43 mouse cellular contexts compared by ENCODE assay signal in genomic region chr11:69933066-69933465, GRCm38 (mm10). TPM values are rescaled to one million over a fixed set of nuclear protein-coding genes. Genes with fewer than 3 reads are reported as not detected.
"Had no signal": no experiment of that assay in that cellular context is flagged by ENCODE, and none has a peak within 500 bp of the region (broad histone marks: within the 10 kb centered on the region; RNA-seq: fewer than 3 reads in every experiment).

No protein-coding gene starts in this region.

- ATAC-seq: hindbrain, embryonic 16.5 days; hindbrain, postnatal 0 days; inflammation-experienced regulatory T-cells, adult 6 months; intestine, embryonic 15.5 days; intestine, embryonic 16.5 days; intestine, postnatal 0 days had no signal

- H3K9me3 ChIP-seq: heart, embryonic 10.5 days; heart, embryonic 12.5 days; heart, embryonic 13.5 days; heart, embryonic 15.5 days; hindbrain, embryonic 10.5 days; hindbrain, embryonic 12.5 days; hindbrain, embryonic 13.5 days; hindbrain, embryonic 15.5 days; intestine, embryonic 15.5 days; kidney, embryonic 15.5 days had no signal

- H3K4me3 ChIP-seq: heart, embryonic 10.5 days; heart, embryonic 12.5 days; heart, embryonic 13.5 days; heart, embryonic 15.5 days; hindbrain, embryonic 10.5 days; hindbrain, embryonic 12.5 days; hindbrain, embryonic 13.5 days; hindbrain, embryonic 15.5 days; intestine, embryonic 15.5 days; kidney, embryonic 15.5 days; layer of hippocampus, adult 2 months had no signal

- H3K4me2 ChIP-seq: heart, embryonic 11.5 days; heart, embryonic 12.5 days; heart, embryonic 13.5 days; heart, embryonic 15.5 days; hindbrain, embryonic 12.5 days; hindbrain, embryonic 13.5 days; hindbrain, embryonic 14.5 days; hindbrain, embryonic 15.5 days; intestine, embryonic 15.5 days; kidney, embryonic 15.5 days had no signal

- H3K27ac ChIP-seq: heart, embryonic 10.5 days; heart, embryonic 13.5 days; heart, embryonic 15.5 days; hindbrain, embryonic 10.5 days; hindbrain, embryonic 12.5 days; hindbrain, embryonic 13.5 days; hindbrain, embryonic 14.5 days; hindbrain, embryonic 15.5 days; hindbrain, postnatal 0 days; intestine, embryonic 15.5 days; kidney, embryonic 15.5 days; kidney, postnatal 0 days; layer of hippocampus, adult 2 months had no signal

- DNase-seq: heart, postnatal 10 days; heart, postnatal 14 days; heart, postnatal 36 days; heart, postnatal 4 days; kidney, adult 11 months; kidney, adult 18-20 months; kidney, adult 2 months; kidney, adult 8-10 months; kidney, adult 9 months; kidney, postnatal 10 days; kidney, postnatal 14 days; kidney, postnatal 25 days; kidney, postnatal 36 days; kidney, postnatal 4 days; layer of hippocampus, adult 9-11 months; layer of hippocampus, postnatal 36 days had no signal

- H3K36me3 ChIP-seq: heart, embryonic 10.5 days; heart, embryonic 12.5 days; heart, embryonic 13.5 days; heart, embryonic 15.5 days; hindbrain, embryonic 10.5 days; hindbrain, embryonic 12.5 days; hindbrain, embryonic 13.5 days; hindbrain, embryonic 15.5 days; intestine, embryonic 15.5 days; kidney, embryonic 15.5 days had no signal

- H3K9ac ChIP-seq: heart, embryonic 12.5 days; heart, embryonic 13.5 days; heart, embryonic 15.5 days; hindbrain, embryonic 12.5 days; hindbrain, embryonic 13.5 days; hindbrain, embryonic 14.5 days; hindbrain, embryonic 15.5 days; intestine, embryonic 15.5 days; kidney, embryonic 15.5 days had no signal

RNA-seq across cellular contexts. Expression of gene Ybx2, which starts 2.5 kb away (rescaled TPM):
- polyA plus RNA-seq: inflammation-experienced regulatory T-cells, adult 6 months had no signal

RNA-seq across cellular contexts. Expression of gene Slc2a4, which starts 14.9 kb away (rescaled TPM):
- total RNA-seq: hematopoietic stem cell, adult 5-6 weeks had no signal
- polyA plus RNA-seq: inflammation-experienced regulatory T-cells, adult 6 months had no signal

RNA-seq across cellular contexts. Expression of gene Cldn7, which starts 31.5 kb away (rescaled TPM):
- total RNA-seq: heart, postnatal 10 days; heart, postnatal 25 days; heart, postnatal 36 days; hindbrain, postnatal 0 days; layer of hippocampus, adult 18-20 months; layer of hippocampus, adult 2 months; layer of hippocampus, adult 8-10 months; layer of hippocampus, postnatal 10 days; layer of hippocampus, postnatal 14 days; layer of hippocampus, postnatal 25 days; layer of hippocampus, postnatal 36 days; left cerebral cortex, adult 18-20 months had no signal
